Mouse (Mus musculus): ENCODE data around the gene Il2rb.

DNA sequence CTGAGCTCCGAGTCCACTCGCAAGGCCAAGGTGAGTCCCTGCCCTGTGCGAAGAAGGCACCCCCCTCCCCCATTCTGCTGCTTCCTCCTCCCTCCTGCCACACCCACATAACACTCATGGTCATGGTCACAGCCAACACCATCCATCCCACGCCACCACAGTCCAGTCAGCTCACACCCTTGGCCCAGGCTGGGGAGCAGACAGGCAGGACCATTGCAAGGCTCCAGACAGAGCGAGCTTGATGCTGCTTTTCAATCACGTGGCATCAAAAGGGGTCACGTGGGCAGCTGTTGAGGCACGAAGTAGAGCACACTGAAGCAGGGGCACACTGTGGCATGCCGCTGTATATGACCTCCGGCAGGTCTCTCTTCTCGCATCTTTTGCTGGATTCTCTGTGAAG is 59.4 kb downstream of the Il2rb start:
- TF ChIP-seq CHD2 (IDR thresholded peaks at IDR 0.05; ENCODE audit: low read depth, low read length) (no peak), HCFC1 (IDR thresholded peaks at IDR 0.05; ENCODE audit: borderline replicate concordance, insufficient read depth, low read length) (no peak)

All from ES-E14 (cell line).